Mouse (Mus musculus) spleen, adult 2 months (tissue): Measurements from ENCODE around the gene Myh14.

Experiments
- CTCF ChIP-seq: fragments of 200-500 bp; IDR thresholded peaks from 2 replicates; pipeline ENCODE4 v1.5.1; 2011; ENCODE audit warnings: mild to moderate bottlenecking, inconsistent platforms; ENCODE audit not compliant: insufficient read depth, insufficient read length, insufficient replicate concordance; ENCODE audit errors: extremely low read depth
- POLR2A ChIP-seq: fragments of 200-500 bp; IDR thresholded peaks from 2 replicates; pipeline ENCODE4 v1.6.1; 2011; ENCODE audit warnings: low read depth, low read length, inconsistent platforms

DNA sequence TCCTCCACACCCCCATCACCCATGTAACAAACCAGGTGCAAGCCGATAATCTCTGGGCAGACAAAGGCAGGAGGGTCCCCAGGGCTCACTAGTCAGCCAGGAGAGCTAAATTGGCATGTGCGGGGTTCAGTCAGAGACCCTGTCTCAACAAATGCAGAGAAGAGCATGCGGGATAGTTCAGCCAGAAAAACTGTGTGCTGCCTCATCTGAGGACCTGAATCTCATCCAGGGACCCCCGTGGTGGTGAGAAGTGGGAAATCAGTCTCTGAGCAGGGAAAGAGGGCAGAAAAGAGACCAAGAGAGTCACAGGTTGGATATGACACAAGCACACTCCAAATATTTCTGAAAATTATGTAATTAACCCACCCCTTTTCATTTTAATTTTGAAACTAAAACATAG is 5.5 kb upstream of the Myh14 start:
- no peak for TF ChIP-seq CTCF
- TF ChIP-seq POLR2A = no peak
